Mouse (Mus musculus) brain, adult 2 months (tissue): ENCODE measurements around the gene Hist1h4d.
"Not testable (repeated sequence)": the region's sequence is repeated elsewhere in the genome, so short reads cannot be mapped to it uniquely, and the experiment has no call there.

Experiments used
- DNase-seq: peaks from one replicate; pipeline ENCODE4 v3.0.0; 2011; ENCODE audit warnings: low read depth, low spot score

The Hist1h4d gene

DNA sequence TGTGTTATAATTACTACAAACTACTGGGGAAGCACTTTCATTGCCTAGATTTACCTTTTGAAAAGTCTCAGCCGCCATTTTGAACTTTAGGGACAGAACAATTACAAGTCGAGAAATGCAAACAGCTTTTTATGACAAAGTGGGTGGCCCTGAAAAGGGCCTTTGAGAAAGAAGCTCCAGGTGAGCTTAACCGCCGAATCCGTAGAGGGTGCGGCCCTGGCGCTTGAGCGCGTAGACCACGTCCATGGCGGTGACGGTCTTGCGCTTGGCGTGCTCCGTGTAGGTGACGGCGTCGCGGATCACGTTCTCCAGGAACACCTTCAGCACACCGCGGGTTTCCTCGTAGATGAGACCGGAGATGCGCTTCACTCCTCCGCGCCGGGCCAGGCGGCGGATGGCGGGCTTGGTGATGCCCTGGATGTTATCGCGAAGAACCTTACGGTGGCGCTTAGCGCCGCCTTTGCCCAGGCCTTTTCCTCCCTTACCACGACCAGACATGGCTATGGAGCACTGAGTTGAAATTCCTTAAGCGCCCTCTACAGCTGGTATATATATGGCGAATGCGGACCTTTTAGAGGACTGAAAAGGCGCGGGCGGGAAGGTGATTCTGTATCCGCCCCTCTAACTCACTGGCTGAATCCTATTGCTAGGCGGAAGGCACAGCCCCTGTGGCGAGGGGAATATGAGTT lies 30.1 kb upstream of the Hist1h4d start, which contains the start of gene Hist1h4f:
Gene Hist1h4f, minus strand, starts transcription at position 503 of the 689 bp plus-strand sequence.
- peak; percentile 98 for DNase-seq

DNA sequence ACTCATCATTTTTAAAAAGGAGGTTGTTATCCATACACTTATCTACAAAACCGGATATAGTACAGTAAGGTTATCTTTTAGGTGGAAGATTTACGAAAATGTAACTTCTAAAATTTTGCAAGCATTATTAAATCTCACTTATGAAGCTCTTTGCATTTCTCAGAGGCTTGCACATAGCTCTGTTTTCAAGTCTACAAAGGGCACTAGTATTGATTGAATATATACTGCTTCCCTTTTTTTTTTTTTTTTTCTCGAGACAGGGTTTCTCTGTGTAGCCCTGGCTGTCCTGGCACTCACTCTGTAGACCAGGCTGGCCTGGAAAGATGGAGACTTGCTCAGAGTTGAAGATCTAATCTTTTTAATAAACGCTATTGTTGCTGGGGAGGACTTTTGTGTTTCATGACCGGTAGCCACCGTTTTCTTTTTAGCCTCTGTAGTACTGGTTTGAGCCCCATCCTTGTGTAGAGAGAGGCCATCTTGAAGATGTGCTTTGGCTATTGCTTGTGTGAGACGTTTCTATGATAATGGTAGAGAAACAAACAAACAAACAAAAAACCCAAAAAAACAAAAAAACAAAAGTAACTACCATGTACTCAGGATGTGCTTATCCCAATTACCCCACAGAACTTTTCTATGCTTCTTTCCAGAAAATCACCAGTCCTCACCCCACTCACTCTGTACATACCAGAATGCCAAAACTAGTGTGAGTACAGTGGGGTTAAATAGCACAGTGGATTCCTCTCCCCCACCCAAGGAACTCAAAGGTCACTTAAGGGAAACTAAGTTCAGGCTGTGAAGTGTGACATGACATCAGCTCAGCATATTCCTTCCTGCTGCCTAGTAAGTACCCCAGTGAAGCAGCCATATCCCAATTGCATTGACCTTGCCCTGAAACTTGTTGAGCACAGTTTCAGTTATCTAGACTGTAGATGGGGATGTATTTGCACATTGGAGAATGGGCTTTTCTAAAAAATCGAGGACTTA lies 29.2 kb upstream of the Hist1h4d start:
- DNase-seq = no peak

DNA sequence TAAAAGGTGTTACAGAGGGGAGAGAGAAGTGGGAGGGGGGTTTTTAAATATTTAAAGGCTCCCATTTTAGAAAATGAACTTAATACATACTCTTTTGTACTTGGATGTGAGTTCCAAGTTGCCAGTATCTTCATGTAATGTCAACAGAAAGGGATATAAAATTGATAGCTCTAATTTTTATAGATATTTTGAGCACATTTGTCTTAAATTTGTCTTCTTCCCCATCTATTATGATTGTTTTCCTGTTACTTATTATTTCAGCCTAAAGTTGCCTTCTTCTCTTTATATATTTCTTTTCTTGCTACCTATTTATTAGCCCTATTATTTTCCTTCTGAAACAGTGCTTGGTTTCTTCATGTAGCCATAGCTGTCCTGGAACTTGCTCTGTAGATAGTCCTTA lies 28.4 kb upstream of the Hist1h4d start, which contains the start of gene Hist1h1d:
Gene Hist1h1d, plus strand, starts transcription at position 301 of the 400 bp plus-strand sequence.
- no peak for DNase-seq

GRCm38 (mm10) chr13:23554393-23554792 lies 27.0 kb upstream of the Hist1h4d start:
- DNase-seq = no peak

DNA sequence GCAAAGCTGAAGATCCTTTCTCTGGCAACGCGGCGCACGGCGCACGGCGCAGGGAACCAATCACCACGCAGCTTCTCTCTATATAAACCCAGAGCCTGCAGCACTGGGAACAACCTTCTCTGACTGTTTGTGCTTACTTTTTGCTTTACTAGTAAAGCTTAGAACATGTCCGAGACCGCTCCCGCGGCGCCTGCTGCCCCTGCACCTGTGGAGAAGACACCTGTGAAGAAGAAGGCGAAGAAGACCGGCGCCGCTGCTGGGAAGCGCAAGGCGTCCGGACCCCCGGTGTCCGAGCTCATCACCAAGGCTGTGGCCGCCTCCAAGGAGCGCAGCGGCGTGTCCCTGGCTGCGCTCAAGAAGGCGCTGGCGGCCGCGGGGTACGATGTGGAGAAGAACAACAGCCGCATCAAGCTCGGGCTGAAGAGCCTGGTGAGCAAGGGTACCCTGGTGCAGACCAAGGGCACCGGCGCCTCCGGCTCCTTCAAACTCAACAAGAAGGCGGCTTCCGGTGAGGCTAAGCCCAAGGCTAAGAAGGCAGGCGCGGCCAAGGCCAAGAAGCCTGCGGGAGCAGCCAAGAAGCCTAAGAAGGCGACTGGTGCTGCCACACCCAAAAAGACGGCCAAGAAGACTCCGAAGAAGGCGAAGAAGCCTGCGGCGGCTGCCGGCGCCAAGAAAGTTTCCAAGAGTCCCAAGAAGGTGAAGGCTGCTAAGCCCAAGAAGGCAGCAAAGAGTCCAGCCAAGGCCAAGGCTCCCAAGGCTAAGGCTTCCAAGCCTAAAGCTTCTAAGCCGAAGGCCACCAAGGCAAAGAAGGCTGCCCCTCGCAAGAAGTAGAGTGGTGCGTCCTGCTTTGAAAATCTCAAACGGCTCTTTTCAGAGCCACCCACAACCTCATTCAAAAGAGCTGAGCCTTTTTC lies 26.2 kb upstream of the Hist1h4d start:
- DNase-seq = peak; percentile 93

DNA sequence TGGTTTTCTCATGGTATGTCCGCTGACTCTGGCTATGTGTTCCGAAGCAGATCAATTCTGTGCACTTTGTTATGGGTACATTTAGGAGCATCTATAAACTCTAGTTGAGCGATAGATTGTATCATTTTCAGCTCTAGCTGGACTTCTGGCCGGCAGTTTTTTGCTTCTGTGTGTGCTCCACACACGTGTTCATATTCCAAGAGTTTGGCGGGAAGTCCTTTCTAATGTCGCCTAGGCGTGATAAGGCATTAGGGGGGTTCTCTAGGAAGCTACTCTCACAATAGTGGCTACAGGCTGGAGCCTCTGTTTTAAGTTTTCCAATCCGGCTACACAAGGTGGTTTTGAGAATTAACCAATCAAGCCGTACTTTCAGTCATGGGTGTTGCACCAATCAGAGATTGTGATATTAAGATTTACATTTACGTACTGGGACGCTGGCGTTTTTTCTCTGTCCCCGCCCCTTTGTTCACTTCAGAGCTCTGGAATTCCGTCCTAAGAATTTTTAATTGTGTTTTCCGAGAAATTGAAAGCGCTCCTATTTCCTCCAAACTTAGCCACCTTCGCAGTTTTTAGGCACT lies 25.5 kb upstream of the Hist1h4d start:
- peak; percentile 97 for DNase-seq

GRCm38 (mm10) chr13:23556906-23557305 lies 24.5 kb upstream of the Hist1h4d start:
- DNase-seq = no peak

DNA sequence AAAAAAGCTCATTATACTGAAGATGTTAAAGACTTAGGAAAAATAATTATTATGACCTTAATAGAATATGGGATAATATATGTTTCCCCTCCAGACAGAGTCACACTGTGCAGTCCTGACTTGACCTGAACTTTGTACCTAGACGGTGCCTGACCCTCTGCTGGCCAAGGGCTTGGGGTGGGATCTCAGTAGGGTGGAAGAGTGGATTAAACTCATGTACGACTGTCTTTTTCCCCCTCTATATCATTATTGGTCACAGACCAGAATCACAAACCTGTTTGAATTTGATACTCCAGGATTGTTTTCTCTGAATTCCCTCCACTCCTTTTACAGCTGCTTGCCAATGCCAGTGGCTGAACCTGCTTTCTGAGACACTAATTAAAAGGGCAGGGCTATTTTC lies 20.7 kb upstream of the Hist1h4d start:
- not testable (repeated sequence) for DNase-seq

- not testable (repeated sequence) for DNase-seq
Measured at GRCm38 (mm10) chr13:23561531-23561882, 19.9 kb upstream of the Hist1h4d start.

- peak; percentile 99 for DNase-seq
Measured at GRCm38 (mm10) chr13:23561883-23562659, 19.3 kb upstream of the Hist1h4d start, which contains the start of gene Hist1h3e. Hist1h3e (minus strand) TSS chr13:23562369.

DNA sequence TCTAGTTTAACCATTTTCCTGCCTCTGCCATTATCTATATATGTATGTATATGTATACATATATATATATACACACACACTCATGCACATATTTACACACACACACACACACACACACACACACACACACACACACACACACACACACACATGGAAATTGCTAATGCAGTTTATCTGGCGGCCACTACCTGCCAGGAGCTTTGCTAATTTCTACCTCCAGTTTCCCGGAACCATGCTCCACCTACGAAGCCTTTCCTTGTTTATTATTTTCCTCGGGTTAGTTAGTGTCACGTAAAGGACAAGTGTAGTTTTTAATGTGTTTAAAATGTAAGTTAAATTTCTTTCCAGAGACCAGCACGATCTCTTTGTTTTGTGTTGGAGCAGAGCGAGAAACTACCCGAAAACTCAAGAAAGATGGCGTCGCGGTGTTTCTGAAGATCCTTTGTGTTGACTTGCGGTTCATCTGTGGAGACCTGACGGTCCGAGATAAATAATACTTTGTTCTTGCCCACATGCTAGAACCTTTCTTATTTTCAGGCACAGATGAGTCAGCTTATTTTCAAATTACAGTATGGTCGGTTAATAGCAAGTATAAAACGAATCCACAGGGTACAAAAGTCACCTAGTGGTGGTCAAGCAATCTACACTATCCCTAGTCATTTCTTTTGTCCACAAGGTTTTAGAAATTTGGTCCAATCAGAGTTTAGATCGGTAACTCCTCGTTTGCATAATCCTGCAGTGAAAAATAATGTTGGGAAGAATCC lies 18.5 kb upstream of the Hist1h4d start:
- DNase-seq = peak; percentile 89

- DNase-seq = no peak
Measured at GRCm38 (mm10) chr13:23564482-23564881, 16.9 kb upstream of the Hist1h4d start.

DNA sequence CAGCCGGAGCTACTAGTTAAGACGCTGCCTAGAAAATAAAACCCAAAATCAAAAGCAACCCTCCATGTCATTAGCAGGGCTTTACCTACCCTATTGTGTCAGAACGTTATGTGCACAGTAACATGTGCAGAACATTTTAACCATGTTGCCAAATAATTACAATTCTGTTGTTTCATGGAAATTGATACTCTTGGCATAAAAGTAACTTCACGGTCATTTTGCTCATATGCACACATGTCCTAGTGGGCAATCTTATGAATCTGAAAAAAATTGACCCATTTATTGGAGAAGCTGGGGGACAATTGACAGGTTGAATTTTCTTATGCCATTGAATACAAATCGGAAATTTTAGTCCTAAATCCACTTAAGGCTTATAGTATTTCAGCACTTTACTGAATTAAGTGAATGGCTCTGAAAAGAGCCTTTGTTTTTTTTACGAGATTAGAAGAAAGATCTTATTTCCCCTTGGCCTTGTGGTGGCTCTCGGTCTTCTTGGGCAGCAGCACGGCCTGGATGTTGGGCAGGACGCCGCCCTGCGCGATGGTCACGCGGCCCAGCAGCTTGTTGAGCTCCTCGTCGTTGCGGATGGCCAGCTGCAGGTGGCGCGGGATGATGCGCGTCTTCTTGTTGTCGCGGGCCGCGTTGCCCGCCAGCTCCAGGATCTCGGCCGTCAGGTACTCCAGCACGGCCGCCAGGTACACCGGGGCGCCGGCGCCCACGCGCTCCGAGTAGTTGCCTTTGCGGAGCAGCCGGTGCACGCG lies 11.0 kb upstream of the Hist1h4d start:
- DNase-seq = not testable (repeated sequence)

DNA sequence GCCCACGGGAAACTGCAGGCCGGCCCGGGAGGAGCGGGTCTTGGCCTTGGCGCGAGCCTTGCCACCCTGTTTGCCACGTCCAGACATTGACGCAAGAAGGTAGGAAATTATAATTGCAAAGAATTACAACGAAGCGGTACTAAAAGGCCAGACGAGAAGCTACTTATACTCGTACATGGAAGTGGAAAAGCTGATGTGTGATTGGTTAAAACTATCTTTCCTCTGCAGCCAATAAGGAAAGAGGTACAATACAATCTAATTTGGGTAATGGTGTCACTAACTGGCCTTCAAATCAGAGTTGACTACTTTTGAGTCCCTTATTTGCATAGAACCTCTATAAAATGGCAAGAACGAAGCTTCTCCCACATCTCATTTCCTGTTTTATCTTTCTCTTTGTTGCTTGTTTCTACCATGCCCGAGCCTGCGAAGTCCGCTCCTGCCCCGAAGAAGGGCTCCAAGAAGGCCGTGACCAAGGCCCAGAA lies 10.3 kb upstream of the Hist1h4d start, which contains the start of the genes Hist1h2ae and Hist1h2bg:
Gene Hist1h2ae, minus strand, starts transcription at position 199 of the 482 bp plus-strand sequence.
Gene Hist1h2bg, plus strand, starts transcription at position 375 of the 482 bp plus-strand sequence.
- peak; percentile 98 for DNase-seq

DNA sequence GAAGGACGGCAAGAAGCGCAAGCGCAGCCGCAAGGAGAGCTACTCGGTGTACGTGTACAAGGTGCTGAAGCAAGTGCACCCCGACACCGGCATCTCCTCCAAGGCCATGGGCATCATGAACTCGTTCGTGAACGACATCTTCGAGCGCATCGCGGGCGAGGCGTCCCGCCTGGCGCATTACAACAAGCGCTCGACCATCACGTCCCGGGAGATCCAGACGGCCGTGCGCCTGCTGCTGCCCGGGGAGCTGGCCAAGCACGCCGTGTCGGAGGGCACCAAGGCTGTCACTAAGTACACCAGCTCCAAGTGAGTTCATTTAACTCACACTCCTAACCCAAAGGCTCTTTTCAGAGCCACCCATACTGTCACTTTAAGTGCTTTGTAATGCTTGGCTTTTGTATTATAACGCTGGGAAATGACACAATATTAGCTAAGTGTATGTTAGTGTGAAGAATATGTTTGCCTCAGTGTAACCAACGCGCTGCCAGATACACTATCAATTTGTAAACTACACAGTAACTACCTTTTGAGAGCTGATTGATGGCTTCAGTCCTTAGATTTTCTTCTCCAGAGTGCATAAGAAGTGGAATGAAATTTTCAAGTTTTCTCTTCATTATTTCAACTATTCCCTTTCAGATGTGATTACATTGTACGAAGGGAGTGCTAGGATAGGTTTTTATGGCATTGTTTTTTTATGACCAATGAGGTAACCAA lies 9.7 kb upstream of the Hist1h4d start:
- DNase-seq = not testable (repeated sequence)

- no peak for DNase-seq
Measured at GRCm38 (mm10) chr13:23572218-23573033, 9.0 kb upstream of the Hist1h4d start.
